Mouse (Mus musculus) ES-Bruce4 (cell line): ENCODE measurements around the gene Tjap1.

Experiments
- CTCF ChIP-seq: IDR thresholded peaks from one replicate; pipeline ENCODE4 v1.8.1; 2011; ENCODE audit warnings: low read depth, low read length
- EP300 ChIP-seq: IDR thresholded peaks from 2 replicates; pipeline ENCODE4 v1.6.1; 2011; ENCODE audit warnings: low read depth, low read length; ENCODE audit not compliant: insufficient read depth

DNA sequence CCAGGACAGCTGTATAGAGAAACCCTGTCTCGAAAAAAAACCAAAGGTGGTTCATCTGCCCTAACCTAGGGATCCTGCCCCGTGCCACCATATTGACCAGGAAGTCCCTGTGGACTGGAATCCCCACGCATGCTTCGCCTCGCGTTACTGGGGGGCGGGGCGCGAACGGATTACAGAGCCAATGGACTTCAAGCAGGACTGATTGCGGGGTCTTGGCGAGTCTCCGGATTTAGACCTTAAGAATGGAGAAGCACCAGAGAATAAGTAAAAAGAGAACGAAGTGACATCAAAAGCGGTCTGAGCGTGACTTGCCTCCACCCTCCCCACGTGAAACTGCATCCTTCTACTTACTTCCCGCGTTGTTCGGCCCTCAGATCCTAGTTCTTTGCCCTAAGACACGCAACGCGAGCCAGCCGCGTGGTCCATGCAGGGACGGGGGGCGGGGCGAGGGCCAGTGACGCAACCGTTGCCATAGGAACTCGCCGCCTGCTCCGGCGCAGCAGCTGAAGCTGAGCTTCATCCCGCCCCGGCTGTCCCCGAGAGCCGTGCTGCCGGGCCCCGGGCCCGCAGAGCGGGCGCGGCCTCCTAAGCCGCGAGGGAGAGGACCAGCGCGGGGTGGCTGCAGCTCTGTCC, 29.3 kb downstream of the Tjap1 start, which contains the start of gene Lrrc73:
- TF ChIP-seq EP300 (no peak), CTCF (no peak)
